Mouse (Mus musculus) small intestine, adult 2 months (tissue): ENCODE measurements around the gene Rho. TPM values are rescaled to one million over a fixed set of nuclear protein-coding genes. Genes with fewer than 3 reads are reported as not detected.

Source experiments
- H3K27ac ChIP-seq: fragments of 200-500 bp; 2 replicates; pipeline ENCODE4 v1.5.1; 2012; ENCODE audit warnings: low read depth, low read length, control low read depth, inconsistent platforms; ENCODE audit not compliant: insufficient read depth
- H3K27me3 ChIP-seq: fragments of 200-500 bp; 2 replicates; pipeline ENCODE4 v1.6.1; 2012; ENCODE audit warnings: mild to moderate bottlenecking, moderate library complexity, low read length, inconsistent platforms; ENCODE audit not compliant: control insufficient read depth, insufficient read depth
- H3K36me3 ChIP-seq: fragments of 200-500 bp; 2 replicates; pipeline ENCODE4 v1.6.1; 2012; ENCODE audit warnings: mild to moderate bottlenecking, low read length, control low read depth, inconsistent platforms; ENCODE audit not compliant: control insufficient read depth, insufficient read depth
- H3K4me1 ChIP-seq: fragments of 200-500 bp; 2 replicates; pipeline ENCODE4 v1.6.1; 2012; ENCODE audit warnings: low read length, inconsistent platforms, mixed read lengths; ENCODE audit not compliant: control insufficient read depth, insufficient read depth, insufficient read length
- H3K4me3 ChIP-seq: fragments of 200-500 bp; 2 replicates; pipeline ENCODE4 v1.5.1; 2012; ENCODE audit warnings: low read depth, mild to moderate bottlenecking, control low read depth, inconsistent platforms, low read length, moderate library complexity
- CTCF ChIP-seq: fragments of 200-500 bp; IDR thresholded peaks from 2 replicates; pipeline ENCODE4 v1.5.1; 2012; ENCODE audit warnings: low read depth, mild to moderate bottlenecking, control low read depth, inconsistent platforms, low read length, moderate library complexity, mixed read lengths; ENCODE audit not compliant: insufficient replicate concordance, insufficient read length; ENCODE audit errors: extremely low read depth
- POLR2A ChIP-seq: fragments of 200-500 bp; IDR thresholded peaks from 2 replicates; pipeline ENCODE4 v1.6.1; 2012; ENCODE audit warnings: low read depth, mild to moderate bottlenecking, control low read depth, inconsistent platforms, low read length, moderate library complexity
- WGBS: fragments of 180-500 bp; shearing (Covaris S2); methylation state at CpG from one replicate; pipeline ENCODE4 v1.1.7; 2018; 5-methylcytosine and 5-hydroxymethylcytosine counted together
- polyA plus RNA-seq: library from polyadenylated mRNA; depleted of rRNA; stranded (reverse); fragments of >200 nt; gene quantifications from 2 replicates; pipeline ENCODE4 v1.2.3, GENCODE M21; 2012

Rho gene
- polyA plus RNA-seq, 1 experiment, result 0.35 TPM

DNA sequence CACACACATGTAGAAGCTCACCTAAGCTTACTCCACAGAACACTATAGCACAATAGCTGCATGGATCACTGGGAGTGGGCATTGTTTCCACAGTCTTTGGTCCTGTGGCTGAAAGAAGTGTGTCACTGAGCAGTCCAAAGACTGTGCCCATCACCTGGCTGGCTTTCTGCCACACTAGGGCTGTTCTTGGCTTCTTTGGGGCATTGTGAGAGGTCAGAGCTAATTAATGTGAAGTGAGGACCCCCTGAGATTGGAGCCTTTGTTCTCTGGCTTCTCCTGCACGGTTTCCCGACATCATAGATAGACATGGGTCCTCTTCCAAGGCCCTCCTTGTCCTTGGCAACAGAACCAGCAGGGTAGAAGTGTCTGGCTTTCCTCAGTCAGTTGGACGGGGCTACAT is 39.2 kb upstream of the Rho start:
- peaks cover 7% of the 10 kb centered on the region; the same call in 1 of the 2 replicates for H3K4me1 ChIP-seq
- H3K36me3 ChIP-seq, result no peaks in the 10 kb centered on the region
- no peak overlapping the region for H3K27ac ChIP-seq
- TF ChIP-seq POLR2A (no peak), CTCF (no peak)
- 79% methylated on average over 3 of the region's 3 CpGs for WGBS
- H3K4me3 ChIP-seq, result no peak overlapping the region
- no peaks in the 10 kb centered on the region for H3K27me3 ChIP-seq

DNA sequence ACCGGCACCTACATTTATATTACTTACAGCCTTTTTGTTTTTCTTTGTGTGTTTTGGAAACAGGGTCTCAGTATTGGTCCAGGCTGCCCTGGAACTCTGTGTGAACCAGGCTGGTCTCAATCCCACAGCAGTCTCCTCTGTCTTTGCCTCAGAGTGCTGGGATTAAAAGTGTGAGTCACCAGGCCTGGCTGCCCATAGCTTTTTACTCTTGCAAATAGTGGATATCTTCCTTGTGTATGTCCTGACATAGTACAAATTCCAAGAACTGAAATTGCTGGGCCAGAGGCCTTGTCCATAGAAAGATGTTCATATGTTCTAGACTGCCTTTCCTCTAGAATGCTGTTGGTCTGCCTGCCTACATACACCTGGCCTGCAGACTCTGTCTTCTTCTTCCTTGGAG is 35.2 kb upstream of the Rho start:
- TF ChIP-seq CTCF (no peak), POLR2A (no peak)
- H3K27ac ChIP-seq, result no peak overlapping the region
- H3K36me3 ChIP-seq, result no peaks in the 10 kb centered on the region
- H3K27me3 ChIP-seq, result no peaks in the 10 kb centered on the region
- H3K4me3 ChIP-seq, result no peak overlapping the region
- peaks cover 5% of the 10 kb centered on the region; the same call in 1 of the 2 replicates for H3K4me1 ChIP-seq
- 92% methylated on average over 1 of the region's 1 CpGs for WGBS

DNA sequence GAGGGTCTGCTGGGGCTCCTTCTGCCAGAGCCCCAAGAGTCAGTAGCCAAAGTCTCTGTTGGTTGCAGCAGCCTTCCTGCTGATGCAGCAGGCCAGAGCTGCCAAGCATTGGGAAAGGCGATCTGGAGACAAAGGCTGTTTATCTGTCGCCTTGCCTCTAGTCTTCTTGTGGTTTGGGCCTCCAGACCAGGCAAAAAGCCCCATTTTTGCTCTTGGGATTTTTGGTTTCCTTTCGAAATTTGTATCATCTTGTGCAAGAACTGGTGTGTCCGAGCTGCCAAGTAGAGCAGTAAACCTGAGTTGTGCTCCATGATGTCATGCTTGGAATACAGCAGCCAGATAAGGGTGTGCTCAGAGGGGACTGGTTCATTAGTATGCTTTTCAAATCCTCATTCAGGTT is 34.4 kb upstream of the Rho start:
- WGBS, result 63% methylated on average over 4 of the region's 4 CpGs
- no peak overlapping the region for H3K27ac ChIP-seq
- peaks cover 2% of the 10 kb centered on the region; the same call in 1 of the 2 replicates for H3K4me1 ChIP-seq
- H3K4me3 ChIP-seq, result no peak overlapping the region
- TF ChIP-seq CTCF (no peak), POLR2A (no peak)
- no peaks in the 10 kb centered on the region for H3K27me3 ChIP-seq
- no peaks in the 10 kb centered on the region for H3K36me3 ChIP-seq

DNA sequence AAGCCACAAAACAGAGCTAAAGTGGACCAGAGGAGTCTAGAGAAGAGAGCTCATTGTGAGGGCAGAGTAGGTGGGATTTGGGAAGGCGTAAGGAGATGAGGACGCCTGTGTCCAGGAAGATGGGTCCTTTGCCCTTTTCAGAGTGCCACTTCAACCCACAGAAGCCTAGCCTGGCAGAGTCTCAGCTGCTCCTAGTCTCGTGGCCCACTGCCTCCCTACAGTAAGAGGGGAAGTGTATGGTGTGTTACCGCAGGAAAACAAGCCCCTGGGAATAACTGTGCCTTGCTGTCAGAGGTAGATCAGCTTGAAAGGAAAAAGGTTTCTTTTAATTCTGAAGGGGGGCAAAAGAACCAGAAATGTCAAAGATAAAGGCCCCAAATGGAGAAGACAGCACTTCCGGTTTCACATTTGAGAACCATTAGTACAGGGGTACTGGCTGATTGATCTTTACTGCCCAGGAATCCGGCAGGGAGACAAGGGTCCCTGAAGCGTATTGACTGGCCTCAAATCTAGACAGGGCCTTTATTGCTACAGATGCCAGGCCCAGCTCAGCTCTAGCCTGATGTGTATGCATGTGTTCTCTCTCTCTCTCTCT is 33.5 kb upstream of the Rho start:
- Histone ChIP-seq H3K36me3 (no peaks in the 10 kb centered on the region), H3K4me1 (no peaks in the 10 kb centered on the region)
- 86% methylated on average over 7 of the region's 7 CpGs for WGBS

DNA sequence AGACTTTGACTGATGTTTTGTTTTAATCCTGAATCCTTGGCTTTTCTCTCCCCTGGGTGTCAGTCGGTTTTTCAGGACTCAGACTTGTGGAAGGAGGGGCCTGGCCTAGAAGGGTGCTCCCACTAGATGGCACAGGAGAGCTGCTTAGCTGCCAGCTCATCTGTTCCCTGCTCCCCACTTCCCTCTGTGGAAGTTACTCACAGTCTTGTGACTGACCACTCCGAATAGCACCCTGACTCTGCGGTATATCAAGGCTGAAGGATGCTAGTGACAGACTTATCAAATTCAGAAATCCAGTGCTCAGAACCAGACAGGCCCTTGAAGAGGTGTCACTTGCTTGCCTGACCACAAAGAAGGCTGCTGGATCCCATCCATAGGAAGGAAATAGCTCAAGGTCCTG is 30.5 kb upstream of the Rho start:
- Histone ChIP-seq H3K36me3 (no peaks in the 10 kb centered on the region), H3K27ac (peak overlapping the region; percentile 20; the same call in 1 of the 2 replicates), H3K4me3 (no peak overlapping the region), H3K4me1 (no peaks in the 10 kb centered on the region), H3K27me3 (no peaks in the 10 kb centered on the region)
- 16% methylated on average over 3 of the region's 3 CpGs for WGBS
- TF ChIP-seq CTCF (peak; percentile 75; the same call in 1 of the 2 replicates), POLR2A (no peak)

More for the DNA sequence above, 33.5 kb upstream of the Rho start:
- TF ChIP-seq CTCF (no peak), POLR2A (no peak)
- H3K4me3 ChIP-seq, result no peak overlapping the region
- no peaks in the 10 kb centered on the region for H3K27me3 ChIP-seq
- no peak overlapping the region for H3K27ac ChIP-seq

DNA sequence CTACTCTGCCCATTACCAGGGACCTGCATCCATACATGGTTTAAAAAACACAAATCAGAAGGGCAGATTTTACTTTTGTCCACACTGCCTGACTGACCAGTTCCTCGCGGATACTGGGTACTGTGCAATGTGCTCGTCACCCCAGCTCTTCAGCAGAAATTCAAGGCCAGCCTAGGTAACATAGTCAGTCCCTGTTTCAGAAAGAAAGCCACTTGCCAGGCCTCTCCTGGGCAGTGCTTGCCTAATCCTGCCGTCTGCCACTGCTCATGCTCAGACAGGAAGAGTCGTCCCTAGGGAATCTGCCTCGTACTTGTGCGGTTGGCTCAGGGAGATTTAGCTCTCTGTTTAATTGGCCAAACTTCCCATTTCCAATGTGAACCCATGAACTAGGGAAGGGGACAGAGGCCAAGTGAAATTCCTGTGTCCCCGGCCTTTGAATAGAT is 30.0 kb upstream of the Rho start:
- H3K4me3 ChIP-seq, result no peak overlapping the region
- H3K27ac ChIP-seq, result peak overlapping the region; percentile 20; the same call in 1 of the 2 replicates
- TF ChIP-seq POLR2A, result no peak
- TF ChIP-seq CTCF, result no peak
- H3K4me1 ChIP-seq, result no peaks in the 10 kb centered on the region
- H3K27me3 ChIP-seq, result no peaks in the 10 kb centered on the region
- no peaks in the 10 kb centered on the region for H3K36me3 ChIP-seq
- WGBS, result 81% methylated on average over 8 of the region's 8 CpGs

DNA sequence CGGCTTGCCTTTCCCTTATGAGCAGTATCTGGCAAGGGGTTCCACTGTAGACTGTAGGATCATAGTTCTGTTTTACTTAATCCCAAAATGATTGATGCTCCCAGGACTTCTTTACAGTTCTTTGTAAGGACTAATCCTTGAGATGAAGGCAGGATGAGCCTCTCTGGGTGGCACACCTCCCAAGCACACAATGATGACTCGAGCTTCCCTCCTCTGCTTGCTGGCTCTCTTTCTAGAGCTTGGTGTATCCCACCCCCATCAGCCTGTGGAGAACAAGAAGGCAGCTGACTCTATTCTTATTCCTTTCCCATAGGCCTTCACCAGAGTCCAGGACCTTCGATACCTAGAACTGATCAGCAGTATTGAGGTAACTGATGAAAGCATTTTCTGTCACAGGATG is 29.0 kb upstream of the Rho start:
- WGBS, result 75% methylated on average over 3 of the region's 3 CpGs
- TF ChIP-seq CTCF, result no peak
- TF ChIP-seq POLR2A, result no peak
- Histone ChIP-seq H3K27me3 (no peaks in the 10 kb centered on the region), H3K4me3 (no peak overlapping the region), H3K4me1 (no peaks in the 10 kb centered on the region), H3K27ac (no peak overlapping the region), H3K36me3 (no peaks in the 10 kb centered on the region)
